Mouse (Mus musculus): ENCODE data around the gene Epha6.

The Epha6 gene

GRCm38 (mm10) chr16:59760875-59761274 lies 844.5 kb downstream of the Epha6 start:
- in situ Hi-C loops (cut with MboI; ENCODE audit: low pct_unique_long_range_greater_than_20kb in 1 of 2, low sequenced_read_pairs in 2 of 2, unreplicated experiment in 1 of 2): no loop called here

DNA sequence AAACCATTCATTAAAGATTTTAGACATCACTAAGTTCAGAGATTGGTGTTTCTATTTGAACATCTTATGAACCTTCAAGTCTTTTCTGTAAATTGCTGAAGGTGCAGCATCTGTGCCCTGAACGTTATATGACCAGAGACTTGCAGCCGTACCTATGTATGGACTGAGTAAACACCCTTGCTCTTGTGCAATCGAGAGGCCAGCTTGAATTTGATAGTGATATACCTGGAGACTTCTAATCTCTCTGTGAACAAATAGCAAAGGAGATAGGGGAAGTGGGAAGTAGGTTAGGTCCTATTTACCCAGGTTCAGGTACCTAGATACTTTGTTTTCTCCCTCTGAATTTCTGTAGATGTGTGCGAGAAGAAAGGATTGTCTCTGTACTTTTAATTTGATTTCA lies 854.4 kb downstream of the Epha6 start:
- in situ Hi-C loops (cut with MboI; ENCODE audit: low pct_unique_long_range_greater_than_20kb in 1 of 2, low sequenced_read_pairs in 2 of 2, unreplicated experiment in 1 of 2): no loop called here

GRCm38 (mm10) chr16:59743669-59744068 lies 861.7 kb downstream of the Epha6 start:
- in situ Hi-C loops (cut with MboI; ENCODE audit: low pct_unique_long_range_greater_than_20kb in 1 of 2, low sequenced_read_pairs in 2 of 2, unreplicated experiment in 1 of 2): no loop called here

GRCm38 (mm10) chr16:59715524-59715923 lies 889.8 kb downstream of the Epha6 start:
- in situ Hi-C loops (cut with MboI; ENCODE audit: low pct_unique_long_range_greater_than_20kb in 1 of 2, low sequenced_read_pairs in 2 of 2, unreplicated experiment in 1 of 2): no loop called here

DNA sequence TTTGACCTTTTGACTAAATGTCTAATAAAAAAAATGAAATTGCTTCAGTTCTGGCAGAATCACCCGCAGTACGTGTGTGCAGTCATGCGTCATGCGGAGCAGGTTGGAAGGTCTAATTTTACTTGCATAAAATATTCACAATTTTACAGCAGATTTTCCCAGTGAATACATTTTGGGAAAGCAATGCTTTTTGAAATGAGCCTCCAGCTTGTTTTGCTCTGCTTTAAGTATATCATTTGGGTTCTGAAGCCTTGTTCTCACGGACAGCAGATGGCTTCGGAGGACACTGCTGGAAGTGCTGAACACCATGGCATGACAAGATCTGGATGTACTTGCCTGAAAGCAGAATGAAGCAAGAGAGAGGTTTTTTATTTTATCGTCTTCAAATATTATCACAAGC lies 912.1 kb downstream of the Epha6 start:
- in situ Hi-C loops (cut with MboI; ENCODE audit: low pct_unique_long_range_greater_than_20kb in 1 of 2, low sequenced_read_pairs in 2 of 2, unreplicated experiment in 1 of 2): no loop called here

DNA sequence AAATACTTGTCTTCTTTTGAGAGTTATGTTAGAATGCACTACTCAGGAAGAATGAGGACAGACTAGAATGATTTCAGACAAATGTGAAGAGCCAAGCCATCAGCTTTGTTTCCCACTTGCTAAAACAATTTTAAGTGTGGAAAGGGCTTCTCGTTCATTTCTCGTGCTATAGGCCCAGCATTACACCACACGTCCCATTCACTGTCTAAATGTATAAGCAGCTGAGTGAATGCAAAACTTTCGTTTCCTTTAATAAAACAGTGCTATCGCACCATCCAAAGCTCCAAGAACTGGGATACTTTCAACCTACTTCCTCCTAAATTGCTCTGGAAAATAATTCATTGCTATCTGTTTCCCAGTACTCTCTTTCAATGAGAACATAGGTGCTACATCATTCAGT lies 916.2 kb downstream of the Epha6 start:
- in situ Hi-C loops (cut with MboI; ENCODE audit: low pct_unique_long_range_greater_than_20kb in 1 of 2, low sequenced_read_pairs in 2 of 2, unreplicated experiment in 1 of 2): no loop called here

DNA sequence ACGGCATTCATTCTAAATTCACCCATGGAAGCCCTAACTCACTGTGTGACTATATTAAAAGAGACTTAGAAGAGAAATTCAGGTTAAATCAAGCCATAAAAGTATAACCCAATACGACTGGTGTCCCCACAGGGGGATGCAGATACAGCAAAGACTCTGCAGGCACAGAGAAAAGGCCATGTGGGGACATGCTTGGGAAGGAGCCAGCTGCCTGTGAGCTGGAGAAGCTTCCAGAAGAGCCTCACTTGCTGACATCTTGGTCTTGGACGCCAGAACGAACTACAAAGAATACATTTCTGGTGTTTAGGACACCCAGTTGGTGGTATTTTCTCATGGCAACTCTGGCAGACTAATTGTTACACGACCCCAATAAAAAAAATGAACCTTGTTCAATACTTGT lies 920.2 kb downstream of the Epha6 start:
- in situ Hi-C loops (cut with MboI; ENCODE audit: low pct_unique_long_range_greater_than_20kb in 1 of 2, low sequenced_read_pairs in 2 of 2, unreplicated experiment in 1 of 2): no loop called here

- in situ Hi-C loops (cut with MboI; ENCODE audit: low pct_unique_long_range_greater_than_20kb in 1 of 2, low sequenced_read_pairs in 2 of 2, unreplicated experiment in 1 of 2): no loop called here
Measured at GRCm38 (mm10) chr16:59683434-59683833, 921.9 kb downstream of the Epha6 start.

DNA sequence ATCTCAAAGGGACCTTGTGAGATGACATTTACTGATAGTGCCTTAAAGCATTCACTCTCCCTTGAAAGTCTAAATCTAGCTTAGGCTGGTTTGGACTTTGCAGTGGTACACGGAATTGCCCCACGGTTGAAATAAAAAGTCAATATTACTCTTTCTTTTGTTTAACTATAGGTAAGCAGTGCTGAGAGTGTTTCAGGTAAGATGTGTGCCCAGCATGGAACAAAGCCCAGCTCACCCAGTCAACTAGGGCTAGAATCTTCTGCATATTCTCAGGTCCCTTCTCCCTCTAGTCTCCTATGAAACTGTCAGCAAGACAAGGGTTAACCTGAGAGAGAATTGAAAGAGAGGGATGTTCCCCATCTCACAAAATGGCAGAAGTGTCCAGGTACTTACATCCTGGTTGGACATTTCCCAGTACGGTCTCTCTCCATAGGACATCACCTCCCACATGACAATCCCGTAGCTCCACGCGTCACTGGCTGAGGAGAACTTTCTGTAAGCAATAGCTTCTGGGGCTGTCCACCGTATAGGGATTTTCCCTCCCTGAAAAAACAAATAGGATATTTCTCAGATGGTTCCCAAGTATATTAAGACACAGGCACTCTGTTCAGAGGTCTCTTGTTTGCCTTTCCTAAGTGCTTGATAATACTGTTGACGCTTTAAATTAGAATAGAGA lies 923.0 kb downstream of the Epha6 start:
- in situ Hi-C loops (cut with MboI; ENCODE audit: low pct_unique_long_range_greater_than_20kb in 1 of 2, low sequenced_read_pairs in 2 of 2, unreplicated experiment in 1 of 2): no loop called here

- in situ Hi-C loops (cut with MboI; ENCODE audit: low pct_unique_long_range_greater_than_20kb in 1 of 2, low sequenced_read_pairs in 2 of 2, unreplicated experiment in 1 of 2): no loop called here
Measured at GRCm38 (mm10) chr16:59666938-59667337, 938.4 kb downstream of the Epha6 start.

DNA sequence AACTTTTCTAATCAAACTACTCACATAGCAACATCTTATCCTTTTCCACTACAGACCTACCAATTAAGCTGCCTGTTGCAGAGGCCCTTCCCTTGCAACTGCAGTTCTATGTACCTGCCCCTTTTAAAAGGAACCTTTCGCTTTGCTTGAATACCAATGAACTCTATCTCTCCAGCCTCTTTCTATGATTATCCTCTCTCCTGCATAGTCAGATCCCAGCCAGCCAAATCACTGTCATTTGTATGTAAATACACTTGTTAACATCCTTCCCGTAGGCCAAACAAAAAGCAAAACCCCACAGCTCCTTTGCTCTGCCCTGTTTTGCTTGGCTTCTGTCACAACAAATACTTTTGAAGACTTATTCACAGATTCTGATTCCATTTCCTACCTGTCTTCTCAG lies 961.6 kb downstream of the Epha6 start:
- in situ Hi-C loops (cut with MboI; ENCODE audit: low pct_unique_long_range_greater_than_20kb in 1 of 2, low sequenced_read_pairs in 2 of 2, unreplicated experiment in 1 of 2): no loop called here

GRCm38 (mm10) chr16:59639985-59640384 lies 965.3 kb downstream of the Epha6 start:
- in situ Hi-C loops (cut with MboI; ENCODE audit: low pct_unique_long_range_greater_than_20kb in 1 of 2, low sequenced_read_pairs in 2 of 2, unreplicated experiment in 1 of 2): no loop called here

DNA sequence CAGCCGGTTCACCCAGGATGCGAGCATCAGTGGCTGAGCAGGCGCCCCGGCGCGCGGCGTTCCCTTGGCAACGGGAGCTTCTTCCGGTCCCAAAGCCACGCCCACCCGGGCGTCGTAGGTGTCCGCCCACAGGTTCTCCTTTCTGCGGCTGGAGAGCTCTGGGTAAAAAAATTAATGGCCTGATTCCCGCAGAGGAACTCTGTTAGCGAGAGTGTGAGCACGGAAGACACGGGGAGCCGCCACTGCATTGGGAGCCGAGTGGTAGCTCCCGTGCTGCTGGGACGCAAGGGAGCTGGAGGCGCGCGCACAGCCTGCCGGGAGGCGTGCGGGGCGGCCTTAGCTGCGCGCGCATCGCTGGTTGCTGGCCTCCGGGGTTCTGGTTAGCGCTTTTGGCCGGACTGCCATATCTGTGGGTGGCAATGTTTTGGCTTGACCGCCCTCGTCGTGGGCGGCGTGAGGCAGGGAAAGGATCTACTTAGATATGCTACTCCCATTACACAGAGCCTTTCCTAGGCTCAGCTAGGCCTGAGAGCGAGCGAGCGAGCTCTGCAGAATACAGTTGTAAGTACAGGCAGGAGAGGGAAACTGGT lies 966.1 kb downstream of the Epha6 start, which contains the start of gene Arl6:
TSS of gene Arl6 (minus strand) at position 290 of the 590 bp plus-strand sequence.
- in situ Hi-C loops (cut with MboI; ENCODE audit: low pct_unique_long_range_greater_than_20kb in 1 of 2, low sequenced_read_pairs in 2 of 2, unreplicated experiment in 1 of 2): no loop called here

GRCm38 (mm10) chr16:59634598-59634997 lies 970.7 kb downstream of the Epha6 start:
- in situ Hi-C loops (cut with MboI; ENCODE audit: low pct_unique_long_range_greater_than_20kb in 1 of 2, low sequenced_read_pairs in 2 of 2, unreplicated experiment in 1 of 2): no loop called here

DNA sequence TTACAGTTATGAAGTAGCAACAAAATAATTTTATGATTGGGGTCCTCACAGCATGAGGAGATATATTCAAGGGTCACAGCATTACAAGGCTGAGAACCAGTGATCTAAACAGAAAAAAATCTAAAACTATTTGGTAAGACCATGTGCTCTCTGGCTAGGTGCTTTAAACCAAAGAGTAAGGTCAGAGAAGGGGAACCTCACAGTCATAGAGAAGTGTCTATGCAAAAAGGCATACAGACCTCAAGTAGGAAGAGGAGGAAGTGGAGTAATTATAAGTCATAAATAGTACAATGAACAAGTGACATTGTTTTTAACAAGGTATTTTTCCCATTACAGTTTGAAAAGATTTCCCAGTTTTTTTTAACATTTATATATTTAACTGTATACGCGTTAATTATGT lies 983.8 kb downstream of the Epha6 start:
- in situ Hi-C loops (cut with MboI; ENCODE audit: low pct_unique_long_range_greater_than_20kb in 1 of 2, low sequenced_read_pairs in 2 of 2, unreplicated experiment in 1 of 2): no loop called here

DNA sequence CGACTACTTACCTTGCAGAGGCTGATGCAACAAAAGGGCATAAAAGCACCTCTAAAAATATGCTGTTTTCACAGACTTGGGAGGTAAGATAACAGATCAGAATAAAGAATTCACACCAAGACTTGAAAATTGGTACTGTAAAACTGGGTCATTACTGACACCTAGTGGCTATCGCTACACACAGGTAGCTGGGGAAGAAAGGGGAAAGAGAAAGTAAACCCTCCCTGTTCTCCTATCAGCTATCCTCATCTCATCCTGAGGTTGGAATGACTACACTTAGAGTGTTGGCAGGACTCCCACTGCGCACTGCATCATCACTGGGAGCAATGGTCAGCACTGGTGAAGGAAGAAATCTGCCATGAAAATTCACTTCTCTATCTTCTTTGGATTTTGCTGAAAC lies 988.2 kb downstream of the Epha6 start:
- in situ Hi-C loops (cut with MboI; ENCODE audit: low pct_unique_long_range_greater_than_20kb in 1 of 2, low sequenced_read_pairs in 2 of 2, unreplicated experiment in 1 of 2): no loop called here

DNA sequence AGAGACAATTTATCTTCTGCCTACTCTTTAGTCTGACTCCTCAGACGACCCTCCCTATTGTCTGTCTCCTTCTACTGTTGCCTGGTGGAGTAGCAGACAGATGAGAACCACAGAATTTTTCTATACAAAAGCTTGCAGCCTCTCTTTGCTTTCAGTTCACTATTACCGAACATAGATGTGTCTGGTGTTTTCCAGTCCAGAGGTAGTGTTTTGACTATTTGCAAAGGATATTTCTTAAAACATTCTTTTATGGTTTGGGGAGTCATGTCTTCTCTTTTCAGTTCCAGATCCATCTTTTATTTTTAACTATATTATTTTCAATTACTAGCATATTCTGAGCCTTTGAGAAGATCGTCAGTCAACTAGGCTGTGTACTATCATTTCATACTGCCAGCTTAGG lies 989.7 kb downstream of the Epha6 start:
- in situ Hi-C loops (cut with MboI; ENCODE audit: low pct_unique_long_range_greater_than_20kb in 1 of 2, low sequenced_read_pairs in 2 of 2, unreplicated experiment in 1 of 2): no loop called here

- in situ Hi-C loops (cut with MboI; ENCODE audit: low pct_unique_long_range_greater_than_20kb in 1 of 2, low sequenced_read_pairs in 2 of 2, unreplicated experiment in 1 of 2): no loop called here
Measured at GRCm38 (mm10) chr16:59610750-59611149, 994.6 kb downstream of the Epha6 start.

- in situ Hi-C loops (cut with MboI; ENCODE audit: low pct_unique_long_range_greater_than_20kb in 1 of 2, low sequenced_read_pairs in 2 of 2, unreplicated experiment in 1 of 2): loop anchor here (5.0 kb wide), 1 partner anchor 127 kb away; no protein-coding TSS in a partner anchor
Measured at GRCm38 (mm10) chr16:59604078-59604781, 1001.1 kb downstream of the Epha6 start.

Measured in mouse embryonic stem cell (cell line).